Mouse (Mus musculus): ENCODE measurements around the gene H2afx.

GRCm38 (mm10) chr9:44342605-44343004 is 8.1 kb downstream of the H2afx start:
- TF ChIP-seq POLR2A (IDR thresholded peaks at IDR 0.05; ENCODE audit: control insufficient read depth, extremely low read depth, insufficient read depth, low read length, poor library complexity) (no peak), CTCF (IDR thresholded peaks at IDR 0.05; ENCODE audit: borderline replicate concordance, control insufficient read depth, extremely low read depth, insufficient read depth, low read length, poor library complexity) (no peak)
